Mouse (Mus musculus) liver, embryonic 12.5 days (tissue): ENCODE data around the gene Hist1h2bh. TPM values are rescaled to one million over a fixed set of nuclear protein-coding genes. Genes with fewer than 3 reads are reported as not detected.
"Not testable (repeated sequence)": the region's sequence is repeated elsewhere in the genome, so short reads cannot be mapped to it uniquely, and the experiment has no call there.

Source experiments
- ATAC-seq: fragments of 200-750 bp; cut with Nextera tagmentation; 2 replicates; pipeline ENCODE4 v1.8.0; 2017; ENCODE audit warnings: moderate number of reproducible peaks, mild to moderate bottlenecking, moderate library complexity
- H3K27ac ChIP-seq: fragments of 300-500 bp; sonication (generic); 2 replicates; pipeline ENCODE4 v1.5.1; 2016; ENCODE audit warnings: mild to moderate bottlenecking
- H3K27me3 ChIP-seq: fragments of 300-500 bp; sonication (generic); replicated peaks from 2 replicates; pipeline ENCODE4 v1.6.1; 2016; ENCODE audit warnings: mild to moderate bottlenecking, moderate library complexity
- H3K36me3 ChIP-seq: fragments of 300-500 bp; sonication (generic); 2 replicates; pipeline ENCODE4 v1.6.1; 2016; ENCODE audit warnings: mild to moderate bottlenecking, moderate library complexity
- H3K4me1 ChIP-seq: fragments of 300-500 bp; sonication (generic); 2 replicates; pipeline ENCODE4 v1.6.1; 2016
- H3K4me2 ChIP-seq: fragments of 300-500 bp; sonication (generic); 2 replicates; pipeline ENCODE4 v1.6.1; 2016; ENCODE audit warnings: mild to moderate bottlenecking, moderate library complexity
- H3K4me3 ChIP-seq: fragments of 300-500 bp; sonication (generic); 2 replicates; pipeline ENCODE4 v1.5.1; 2016; ENCODE audit warnings: mild to moderate bottlenecking, moderate library complexity
- H3K9ac ChIP-seq: fragments of 300-500 bp; sonication (generic); 2 replicates; pipeline ENCODE4 v1.6.1; 2016; ENCODE audit warnings: mild to moderate bottlenecking, moderate library complexity
- H3K9me3 ChIP-seq: fragments of 300-500 bp; sonication (generic); replicated peaks from 2 replicates; pipeline ENCODE4 v1.6.1; 2016; ENCODE audit warnings: mild to moderate bottlenecking, moderate library complexity
- WGBS: fragments of 180-500 bp; shearing (Covaris S2); methylation state at CpG from one replicate; pipeline ENCODE4 v1.1.7; 2016; ENCODE audit not compliant: insufficient replicate concordance; 5-methylcytosine and 5-hydroxymethylcytosine counted together
- polyA plus RNA-seq: library from polyadenylated mRNA; unstranded; fragments of >200 nt; fragmentation: Nextera tagmentation; extraction: Ambion mirVana; gene quantifications from 2 replicates; pipeline ENCODE4 v1.2.1, GENCODE M21; 2016

Gene Hist1h2bh
- polyA plus RNA-seq, 1 experiment from 2014 or later = 1.5 TPM

DNA sequence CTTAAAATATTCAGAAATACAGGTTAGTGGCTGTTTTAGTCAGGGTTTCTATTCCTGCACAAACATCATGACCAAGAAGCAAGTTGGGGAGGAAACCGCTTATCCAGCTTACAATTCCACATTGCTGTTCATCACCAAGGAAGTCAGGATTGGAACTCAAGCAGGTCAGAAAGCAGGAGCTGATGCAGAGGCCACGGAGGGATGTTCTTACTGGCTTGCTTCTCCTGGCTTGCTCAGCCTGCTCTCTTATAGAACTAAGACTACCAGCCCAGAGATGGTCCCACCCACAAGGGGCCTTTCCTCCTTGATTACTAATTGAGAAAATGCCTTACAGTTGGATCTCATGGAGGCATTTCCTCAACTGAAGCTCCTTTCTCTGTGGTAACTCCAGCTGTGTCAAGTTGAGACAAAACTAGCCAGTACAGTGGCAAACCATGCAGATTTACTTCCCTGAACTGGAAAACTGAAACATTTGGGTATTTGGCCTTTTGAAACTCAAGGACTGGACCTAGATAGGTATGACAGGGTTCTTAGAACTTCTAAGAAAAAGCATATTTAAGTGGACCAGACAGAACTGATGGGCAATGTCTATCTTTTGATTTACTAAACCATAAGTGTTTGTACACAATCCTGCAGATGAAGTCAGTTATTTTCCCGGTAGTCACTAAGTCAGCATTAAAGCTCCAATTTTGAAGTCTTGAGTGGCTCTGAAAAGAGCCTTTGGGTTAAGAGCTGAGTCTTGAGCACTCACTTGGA lies 789 bp downstream of the Hist1h2bh start:
- Histone ChIP-seq H3K27ac (peak overlapping the region; percentile 98), H3K4me3 (peak overlapping the region; percentile 62), H3K4me2 (peak overlapping the region; percentile 76), H3K4me1 (peaks cover 32% of the 10 kb centered on the region), H3K9ac (peak overlapping the region; percentile 84)
- 9% methylated on average over 3 of the region's 3 CpGs for WGBS
- not testable (repeated sequence) for H3K27me3 ChIP-seq, H3K9me3 ChIP-seq, H3K36me3 ChIP-seq
- ATAC-seq = 0 out of 2 replicates have a peak, but pooled peaks have one; percentile 0

DNA sequence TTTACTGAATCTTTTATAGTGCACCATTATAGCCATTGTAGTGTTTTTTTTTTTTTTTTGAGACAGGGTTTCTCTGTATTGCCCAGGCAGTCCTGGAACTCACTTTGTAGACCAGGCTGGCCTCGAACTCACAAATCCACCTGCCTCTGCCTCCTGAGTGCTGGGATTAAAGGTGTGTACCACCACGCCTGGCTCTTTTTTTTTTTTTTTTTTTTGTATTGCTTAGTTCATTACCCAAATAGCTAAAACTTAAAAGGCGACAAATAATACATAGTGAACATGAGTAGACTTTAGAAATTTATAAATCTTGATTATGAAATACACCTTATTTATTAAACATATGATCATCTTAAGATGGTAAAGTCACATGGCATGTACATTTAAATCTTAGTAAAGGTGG lies 1.7 kb downstream of the Hist1h2bh start:
- no peaks in the 10 kb centered on the region for H3K27me3 ChIP-seq
- no peak for ATAC-seq
- peak overlapping the region; percentile 84 for H3K9ac ChIP-seq
- peak overlapping the region; percentile 76 for H3K4me2 ChIP-seq
- H3K4me1 ChIP-seq = peaks cover 35% of the 10 kb centered on the region
- H3K9me3 ChIP-seq = no peaks in the 10 kb centered on the region
- H3K27ac ChIP-seq = peak overlapping the region; percentile 98
- peak overlapping the region; percentile 62 for H3K4me3 ChIP-seq
- 56% methylated on average over 3 of the region's 3 CpGs for WGBS
- no peaks in the 10 kb centered on the region for H3K36me3 ChIP-seq

DNA sequence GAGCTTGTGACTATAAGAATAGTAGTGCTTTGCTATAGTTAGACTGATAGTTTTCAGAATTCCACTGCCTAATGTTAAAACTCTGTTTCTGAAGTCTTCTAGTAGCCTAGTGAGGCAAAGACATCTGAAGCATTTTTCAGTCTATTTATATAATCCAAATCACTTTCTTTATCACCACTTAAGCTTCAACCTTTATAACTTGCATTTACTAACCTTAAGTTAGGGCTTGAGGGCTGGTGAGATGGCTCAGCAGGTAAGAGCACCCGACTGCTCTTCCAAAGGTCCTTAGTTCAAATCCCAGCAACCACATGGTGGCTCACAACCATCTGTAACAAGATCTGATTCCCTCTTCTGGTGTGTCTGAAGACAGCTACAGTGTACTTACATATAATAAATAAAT lies 3.4 kb downstream of the Hist1h2bh start:
- not testable (repeated sequence) for H3K9ac ChIP-seq
- 81% methylated on average over 1 of the region's 1 CpGs for WGBS

DNA sequence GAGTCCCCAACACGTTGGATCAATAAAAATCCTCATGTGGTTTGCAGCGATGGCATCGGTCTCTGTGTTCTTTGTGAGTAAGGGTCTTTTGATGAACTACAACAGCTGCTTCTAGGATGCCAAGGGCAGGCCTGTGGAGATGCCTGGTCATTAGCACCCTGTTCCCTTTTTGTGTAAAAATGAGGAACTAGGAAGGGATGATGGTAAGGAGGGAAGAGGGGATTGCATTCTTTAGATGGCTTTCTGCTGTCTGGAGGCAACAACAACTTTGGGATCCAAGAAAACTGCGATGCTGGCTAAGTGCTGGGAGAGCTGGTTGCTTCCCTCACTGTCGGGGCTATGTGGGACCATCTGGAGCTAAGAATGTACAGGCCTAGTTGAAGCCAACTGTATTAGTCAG lies 4.9 kb downstream of the Hist1h2bh start:
- Histone ChIP-seq H3K4me2 (peak overlapping the region; percentile 76), H3K36me3 (no peaks in the 10 kb centered on the region), H3K9me3 (no peaks in the 10 kb centered on the region), H3K4me1 (peaks cover 37% of the 10 kb centered on the region), H3K27me3 (no peaks in the 10 kb centered on the region), H3K27ac (peak overlapping the region; percentile 100), H3K9ac (peak overlapping the region; percentile 86), H3K4me3 (peak overlapping the region; percentile 1; the same call in 1 of the 2 replicates)
- ATAC-seq = no peak
- 73% methylated on average over 5 of the region's 5 CpGs for WGBS

More for the DNA sequence above, 3.4 kb downstream of the Hist1h2bh start:
- H3K4me3 ChIP-seq, H3K27me3 ChIP-seq, H3K4me2 ChIP-seq, H3K9me3 ChIP-seq, H3K36me3 ChIP-seq, ATAC-seq: not testable (repeated sequence)
- H3K4me1 ChIP-seq = peaks cover 35% of the 10 kb centered on the region
- peak overlapping the region; percentile 100; the same call in 1 of the 2 replicates for H3K27ac ChIP-seq

DNA sequence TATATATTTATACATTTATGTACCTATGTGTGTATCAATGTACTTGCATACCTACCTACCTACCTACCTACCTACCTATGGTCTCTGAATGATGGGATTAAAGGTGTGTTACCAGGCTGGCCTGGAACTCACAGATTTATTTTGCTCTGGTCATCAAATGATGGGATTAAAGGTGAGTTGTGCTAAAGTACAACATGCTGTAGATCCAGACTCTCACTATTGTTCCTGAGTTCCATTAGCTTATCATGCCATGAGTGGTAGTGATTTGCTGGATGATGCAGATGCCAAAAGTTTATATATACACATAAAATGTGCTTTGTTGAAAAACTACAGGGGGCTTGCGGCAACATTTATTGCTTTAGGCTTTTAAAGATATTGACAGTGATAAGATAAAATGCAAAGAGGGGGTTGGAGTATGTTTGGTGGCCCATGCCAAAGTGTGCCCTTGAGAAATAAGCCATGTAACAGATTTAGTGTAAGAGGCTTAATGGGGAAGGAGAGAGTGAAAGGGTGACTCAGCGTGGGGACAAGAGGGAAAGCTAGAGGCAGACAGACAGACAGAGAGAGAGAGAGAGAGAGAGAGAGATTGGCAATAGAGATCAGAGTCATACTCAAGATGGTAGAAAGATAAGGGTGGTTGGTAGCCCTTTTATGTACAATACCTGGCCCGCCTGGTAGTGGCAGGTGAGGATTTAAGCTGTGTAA lies 6.0 kb downstream of the Hist1h2bh start:
- Histone ChIP-seq H3K9ac (peak overlapping the region; percentile 86), H3K4me3 (peak overlapping the region; percentile 65), H3K4me1 (peaks cover 48% of the 10 kb centered on the region), H3K27ac (peak overlapping the region; percentile 100), H3K27me3 (no peaks in the 10 kb centered on the region), H3K9me3 (no peaks in the 10 kb centered on the region), H3K36me3 (no peaks in the 10 kb centered on the region), H3K4me2 (peak overlapping the region; percentile 76)
- WGBS = 73% methylated on average over 3 of the region's 3 CpGs
- ATAC-seq = no peak

DNA sequence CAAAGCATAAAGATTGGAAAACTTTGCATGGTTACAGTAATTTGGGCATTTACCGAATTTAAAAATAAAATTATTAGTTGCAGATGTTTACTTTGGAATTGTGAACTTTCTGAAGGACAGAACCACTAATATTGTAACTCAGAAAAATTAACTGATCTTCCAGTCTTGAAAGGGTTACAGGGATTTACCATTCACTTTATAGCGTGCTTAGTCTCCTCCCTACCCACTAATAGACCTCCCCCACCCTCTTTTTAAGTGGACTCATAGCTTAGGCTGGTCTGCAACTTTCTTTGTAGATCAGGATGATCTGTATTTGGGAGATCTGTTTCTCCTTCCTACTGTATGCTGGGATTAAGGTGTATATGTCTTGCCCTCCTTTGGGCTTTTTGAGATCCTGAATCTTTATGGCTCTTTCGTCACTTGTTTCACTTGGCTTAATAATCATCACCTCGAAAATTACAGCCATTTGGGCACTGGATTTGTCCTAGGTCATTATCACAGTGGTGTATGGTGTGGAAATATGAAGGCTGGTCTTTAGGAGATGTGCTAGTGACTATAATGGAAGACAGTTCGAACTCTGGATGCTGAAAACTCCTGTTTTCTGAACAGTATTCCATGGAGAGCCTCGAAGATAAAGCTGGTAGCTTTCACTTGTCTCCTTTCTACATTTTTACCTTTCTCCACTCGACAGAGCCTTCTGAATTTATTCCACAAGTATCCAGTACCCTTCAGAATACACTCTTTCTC lies 6.9 kb downstream of the Hist1h2bh start:
- 14% methylated on average over 7 of the region's 7 CpGs for WGBS
- H3K4me1 ChIP-seq = peaks cover 49% of the 10 kb centered on the region
- H3K27me3 ChIP-seq = no peaks in the 10 kb centered on the region

DNA sequence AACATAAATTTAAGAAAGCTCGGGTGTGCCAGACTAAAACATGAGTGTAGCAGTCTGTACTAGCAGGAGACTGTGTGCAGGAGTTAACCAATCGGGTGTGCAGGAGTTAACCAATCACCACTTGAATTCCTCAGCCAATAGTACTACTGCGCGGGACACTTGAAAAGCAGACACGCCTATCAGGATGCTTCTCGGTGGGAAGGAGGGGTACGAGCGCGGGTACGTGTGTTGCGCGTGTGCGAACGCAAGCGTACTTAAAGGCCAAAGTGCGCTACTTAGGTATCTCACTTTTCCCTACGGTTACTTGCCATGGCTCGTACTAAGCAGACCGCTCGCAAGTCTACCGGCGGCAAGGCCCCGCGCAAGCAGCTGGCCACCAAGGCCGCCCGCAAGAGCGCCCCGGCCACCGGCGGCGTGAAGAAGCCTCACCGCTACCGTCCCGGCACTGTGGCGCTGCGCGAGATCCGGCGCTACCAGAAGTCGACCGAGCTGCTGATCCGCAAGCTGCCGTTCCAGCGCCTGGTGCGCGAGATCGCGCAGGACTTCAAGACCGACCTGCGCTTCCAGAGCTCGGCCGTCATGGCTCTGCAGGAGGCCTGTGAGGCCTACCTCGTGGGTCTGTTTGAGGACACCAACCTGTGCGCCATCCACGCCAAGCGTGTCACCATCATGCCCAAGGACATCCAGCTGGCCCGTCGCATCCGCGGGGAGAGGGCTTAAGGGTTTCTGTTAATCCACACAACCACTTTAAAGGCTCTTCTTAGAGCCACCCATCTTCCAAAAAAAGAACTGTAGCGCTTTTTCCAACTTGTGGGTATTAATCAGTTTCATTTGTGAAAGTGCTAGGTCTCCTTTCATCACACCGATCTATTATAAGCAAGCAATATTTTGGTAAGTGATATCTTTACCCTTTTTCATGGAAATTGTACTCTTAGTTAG lies 7.8 kb downstream of the Hist1h2bh start, which contains the start of gene Hist1h3g:
TSS of gene Hist1h3g (plus strand) at position 286 of the 939 bp plus-strand sequence.
- Histone ChIP-seq H3K4me3 (peak within 1 kb of the TSS; percentile 65), H3K27ac (peak within 1 kb of the TSS; percentile 100), H3K9ac (peak within 1 kb of the TSS; percentile 86), H3K4me2 (peak within 1 kb of the TSS; percentile 76), H3K4me1 (peaks cover 44% of the 10 kb centered on the region)
- peak; percentile 86 for ATAC-seq
- under 1% methylated on average over 53 of the region's 62 CpGs for WGBS
- H3K36me3 ChIP-seq, H3K9me3 ChIP-seq, H3K27me3 ChIP-seq: not testable (repeated sequence)

More for the DNA sequence above, 6.9 kb downstream of the Hist1h2bh start:
- Histone ChIP-seq H3K4me2 (peak overlapping the region; percentile 76), H3K4me3 (peak overlapping the region; percentile 65), H3K9me3 (no peaks in the 10 kb centered on the region), H3K36me3 (no peaks in the 10 kb centered on the region), H3K9ac (peak overlapping the region; percentile 86), H3K27ac (peak overlapping the region; percentile 100)
- no peak for ATAC-seq

DNA sequence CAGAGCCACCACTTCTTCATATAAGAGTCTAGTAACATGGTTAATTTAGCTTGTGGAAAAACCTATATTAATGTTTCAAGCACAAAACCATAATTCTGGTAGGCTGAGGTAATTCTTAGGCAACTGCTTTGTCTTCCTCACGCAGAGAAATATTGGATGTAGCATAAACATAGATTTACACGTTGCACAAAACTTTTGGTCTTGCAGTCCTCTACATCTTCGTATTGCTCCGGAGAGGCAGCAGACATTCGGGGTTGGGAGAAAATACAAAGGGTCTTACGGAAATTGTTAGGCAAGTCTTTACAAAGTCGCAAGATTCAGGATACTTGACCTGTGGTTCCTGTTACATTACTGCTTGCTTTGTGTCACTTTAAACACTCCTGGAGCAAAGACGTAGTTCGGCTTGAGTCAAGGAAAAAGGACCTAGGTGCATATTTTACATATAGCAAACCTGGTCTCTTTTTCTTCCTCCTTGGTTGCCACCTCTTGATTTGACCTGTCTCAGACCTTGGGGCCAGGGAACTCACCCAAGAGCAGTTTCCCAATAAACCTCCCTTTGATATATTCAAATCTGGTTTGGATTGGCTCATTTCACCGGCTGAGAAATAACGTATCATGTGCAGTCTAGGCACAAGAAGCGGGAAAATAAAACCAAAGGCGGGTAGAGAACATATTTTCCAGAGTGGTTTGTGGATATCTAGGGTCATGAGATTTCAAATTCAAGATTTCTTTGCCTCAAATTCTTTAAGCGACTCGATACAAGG lies 8.6 kb downstream of the Hist1h2bh start:
- no peaks in the 10 kb centered on the region for H3K27me3 ChIP-seq
- no peaks in the 10 kb centered on the region for H3K36me3 ChIP-seq
- peak overlapping the region; percentile 86 for H3K9ac ChIP-seq
- H3K4me3 ChIP-seq = peak overlapping the region; percentile 65
- H3K9me3 ChIP-seq = no peaks in the 10 kb centered on the region
- peak overlapping the region; percentile 76 for H3K4me2 ChIP-seq
- H3K4me1 ChIP-seq = peaks cover 45% of the 10 kb centered on the region
- H3K27ac ChIP-seq = peak overlapping the region; percentile 100
- peak; percentile 33 for ATAC-seq
- under 1% methylated on average over 15 of the region's 15 CpGs for WGBS

DNA sequence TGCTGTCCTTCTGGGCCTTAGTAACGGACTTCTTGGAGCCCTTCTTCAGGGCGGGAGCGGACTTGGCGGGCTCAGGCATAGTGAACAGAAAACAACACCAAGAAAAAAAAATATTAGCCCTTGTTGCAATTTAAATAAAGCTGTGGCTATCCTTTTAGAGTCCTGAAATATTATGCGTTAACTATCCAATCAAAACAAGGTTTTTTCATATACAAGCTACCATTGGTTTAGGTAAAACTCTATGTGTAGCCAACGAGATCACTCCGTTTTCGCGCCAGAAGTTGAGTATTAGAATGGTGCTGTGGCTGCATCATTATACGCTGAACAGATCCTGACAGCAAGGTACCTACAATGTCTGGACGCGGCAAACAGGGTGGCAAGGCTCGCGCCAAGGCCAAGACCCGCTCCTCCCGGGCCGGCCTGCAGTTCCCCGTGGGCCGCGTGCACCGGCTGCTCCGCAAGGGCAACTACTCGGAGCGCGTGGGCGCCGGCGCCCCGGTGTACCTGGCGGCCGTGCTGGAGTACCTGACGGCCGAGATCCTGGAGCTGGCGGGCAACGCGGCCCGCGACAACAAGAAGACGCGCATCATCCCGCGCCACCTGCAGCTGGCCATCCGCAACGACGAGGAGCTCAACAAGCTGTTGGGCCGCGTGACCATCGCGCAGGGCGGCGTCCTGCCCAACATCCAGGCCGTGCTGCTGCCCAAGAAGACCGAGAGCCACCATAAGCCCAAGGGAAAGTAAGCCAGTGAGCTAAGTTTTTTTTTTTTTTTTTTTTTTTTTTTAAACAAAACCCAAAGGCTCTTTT lies 9.4 kb downstream of the Hist1h2bh start, which contains the start of gene Hist1h2af:
TSS of gene Hist1h2af (plus strand) at position 347 of the 808 bp plus-strand sequence.
- H3K9me3 ChIP-seq, H3K27me3 ChIP-seq, H3K36me3 ChIP-seq: not testable (repeated sequence)
- Histone ChIP-seq H3K4me3 (peak within 1 kb of the TSS; percentile 65), H3K27ac (peak within 1 kb of the TSS; percentile 100), H3K9ac (peak within 1 kb of the TSS; percentile 86), H3K4me1 (peaks cover 50% of the 10 kb centered on the region), H3K4me2 (peak within 1 kb of the TSS; percentile 76)
- WGBS = under 1% methylated on average over 29 of the region's 53 CpGs
- peak; percentile 58 for ATAC-seq
